8 mouse cellular contexts compared by ENCODE assay signal in the genomic region with DNA sequence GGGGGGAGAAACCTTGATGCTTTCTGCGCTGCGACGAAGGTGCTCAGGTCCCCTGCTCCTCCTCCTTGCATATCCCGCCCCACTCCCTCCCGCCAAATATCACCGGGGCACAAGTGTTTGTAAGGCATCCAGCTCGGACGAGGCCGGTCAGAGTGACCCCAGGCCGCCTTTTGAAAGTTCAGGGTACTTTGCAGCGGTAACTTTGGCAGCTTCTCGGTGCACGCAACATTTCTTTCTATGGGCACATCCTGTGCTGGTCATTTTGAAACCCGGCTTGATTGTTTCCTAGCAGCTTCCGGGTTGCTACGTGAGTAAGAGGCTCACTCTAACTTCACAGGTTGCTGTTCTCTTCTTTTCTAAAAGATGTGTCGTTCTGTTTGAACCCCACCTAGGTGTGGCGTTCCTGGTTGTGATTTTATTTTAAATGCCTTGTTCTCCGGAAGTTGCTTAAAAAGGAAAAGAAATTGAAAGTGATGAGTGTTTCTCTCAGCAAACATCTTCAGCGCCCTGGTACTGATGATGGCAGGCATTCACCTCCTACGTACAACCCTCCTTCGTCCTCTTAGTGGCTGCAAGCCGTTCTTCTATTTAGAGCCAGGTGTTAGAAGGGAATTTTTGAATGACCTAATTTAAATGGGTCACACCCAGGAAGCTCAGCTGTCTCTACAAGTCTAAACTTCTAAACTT. TPM values are rescaled to one million over a fixed set of nuclear protein-coding genes. Genes with fewer than 3 reads are reported as not detected.
DNase-seq lines count a peak whose midpoint lies in the region; ATAC-seq and TF ChIP-seq lines count a peak whose summit lies in the region.

No protein-coding gene starts in this region.

- peaks cover 5 to 34% of the 10 kb centered on the region in 2 experiments for H3K36me3 ChIP-seq in CH12.LX (replicated peaks in 1 of 2; ENCODE audit: control insufficient read depth in 1 of 2, insufficient read depth in 1 of 2, low read length in 1 of 2)
- no peaks in the 10 kb centered on the region for H3K36me3 ChIP-seq in hindbrain, embryonic 16.5 days (ENCODE audit: control insufficient read depth, insufficient read depth, low read length)
- no peaks in the 10 kb centered on the region for H3K36me3 ChIP-seq in neural tube, embryonic 15.5 days

- H3K9me3 ChIP-seq in CH12.LX (replicated peaks; ENCODE audit: low read length) = no peaks in the 10 kb centered on the region
- no peaks in the 10 kb centered on the region for H3K9me3 ChIP-seq in hindbrain, embryonic 16.5 days (ENCODE audit: control insufficient read depth, low read length)
- H3K9me3 ChIP-seq in neural tube, embryonic 15.5 days (replicated peaks) = no peaks in the 10 kb centered on the region

- DNase-seq in adrenal gland, adult 2 months = peak; percentile 20
- DNase-seq in adrenal gland, postnatal 4 days (ENCODE audit: low spot score in 2 of 2) = no peak
- peak; percentile 64 for DNase-seq in CH12.LX (ENCODE audit: extremely low read depth)
- peak; percentile 17 to 33 for DNase-seq in lung, adult 18-20 months
- DNase-seq in frontal cortex, postnatal 10 days (ENCODE audit: low spot score in 2 of 2) = no peak

- H3K9ac ChIP-seq in CH12.LX (ENCODE audit: insufficient read depth, low read depth) = peak overlapping the region; percentile 68
- H3K9ac ChIP-seq in hindbrain, embryonic 16.5 days (ENCODE audit: low read depth, low read length) = peak overlapping the region; percentile 75; the same call in 1 of the 2 replicates
- H3K9ac ChIP-seq in neural tube, embryonic 15.5 days (replicated peaks) = peak overlapping the region; percentile 58

- in situ Hi-C loops in CH12.LX (cut with MboI; ENCODE audit: low pct_ligation_motif_present, low pct_unique_long_range_greater_than_20kb, low sequenced_read_pairs) = no loop called here

- H3K27me3 ChIP-seq in CH12.LX (replicated peaks) = peaks cover 2% of the 10 kb centered on the region
- H3K27me3 ChIP-seq in hindbrain, embryonic 16.5 days (replicated peaks; ENCODE audit: control insufficient read depth, insufficient read depth, low read length) = peaks cover 11% of the 10 kb centered on the region
- H3K27me3 ChIP-seq in neural tube, embryonic 15.5 days (replicated peaks) = peaks cover 26% of the 10 kb centered on the region

- peak overlapping the region; percentile 77; the same call in 1 of the 2 replicates for H3K27ac ChIP-seq in CH12.LX (ENCODE audit: insufficient read depth, low read depth)
- no peak overlapping the region for H3K27ac ChIP-seq in embryonic fibroblast, embryonic 13.5 days (ENCODE audit: insufficient read depth, low read length)
- H3K27ac ChIP-seq in hindbrain, embryonic 16.5 days (ENCODE audit: low read depth, low read length) = no peak overlapping the region
- H3K27ac ChIP-seq in neural tube, embryonic 15.5 days (replicated peaks) = no peak overlapping the region

- dilution Hi-C loops in CH12.LX (cut with MboI; ENCODE audit: extremely low pct_ligation_motif_present, extremely low pct_unique_long_range_greater_than_20kb, low sequenced_read_pairs) = no loop called here

- no peak for TF ChIP-seq RAD21 in CH12.LX (IDR thresholded peaks at IDR 0.05; ENCODE audit: low read depth, low read length)

- peak; percentile 3 for ATAC-seq in hindbrain, embryonic 16.5 days
- ATAC-seq in neural tube, embryonic 15.5 days (ENCODE audit: low FRiP score) = peak; percentile 0; the same call in 1 of the 2 replicates

- no peak for TF ChIP-seq CTCF in CH12.LX (conservative IDR thresholded peaks at IDR 0.05 in 1 of 2, IDR thresholded peaks at IDR 0.05 in 1 of 2; ENCODE audit: low read depth in 2 of 2, low read length in 2 of 2)
- no peak for TF ChIP-seq CTCF in embryonic fibroblast, embryonic 13.5 days (IDR thresholded peaks at IDR 0.05; ENCODE audit: borderline replicate concordance, insufficient read depth, low read length)

- TF ChIP-seq EP300 in CH12.LX (IDR thresholded peaks at IDR 0.05; ENCODE audit: low read length) = peak; percentile 38; the same call in 1 of the 2 replicates

- peaks cover 4% of the 10 kb centered on the region for H3K79me2 ChIP-seq in CH12.LX (replicated peaks; ENCODE audit: control insufficient read depth, extremely low read depth, insufficient read depth, poor library complexity, severe bottlenecking)

- peak overlapping the region; percentile 79 to 93 (median 92) for H3K4me3 ChIP-seq in CH12.LX (replicated peaks in 1 of 3; ENCODE audit: low read depth in 2 of 3, low read length in 2 of 3, poor library complexity in 1 of 3)
- H3K4me3 ChIP-seq in embryonic fibroblast, embryonic 13.5 days (ENCODE audit: insufficient read depth, low read length) = peak overlapping the region; percentile 88
- peak overlapping the region; percentile 69 for H3K4me3 ChIP-seq in hindbrain, embryonic 16.5 days (ENCODE audit: low read length)
- peak overlapping the region; percentile 73 for H3K4me3 ChIP-seq in neural tube, embryonic 15.5 days (replicated peaks)

- H3K4me1 ChIP-seq in CH12.LX (ENCODE audit: control insufficient read depth in 1 of 2, insufficient read depth in 2 of 2) = peaks cover 17 to 75% of the 10 kb centered on the region in 2 experiments
- peaks cover 12% of the 10 kb centered on the region for H3K4me1 ChIP-seq in embryonic fibroblast, embryonic 13.5 days (ENCODE audit: control insufficient read depth, insufficient read depth, low read length)
- H3K4me1 ChIP-seq in hindbrain, embryonic 16.5 days (ENCODE audit: control insufficient read depth, insufficient read depth, low read depth, low read length) = peaks cover 14% of the 10 kb centered on the region
- H3K4me1 ChIP-seq in neural tube, embryonic 15.5 days = peaks cover 29% of the 10 kb centered on the region

- WGBS in hindbrain, embryonic 16.5 days = under 1% methylated on average over 22 of the region's 23 CpGs
- 2% methylated on average over 23 of the region's 23 CpGs for WGBS in neural tube, embryonic 15.5 days

- no peak; the same call in 1 of the 2 replicates for TF ChIP-seq POLR2A in CH12.LX (IDR thresholded peaks at IDR 0.05; ENCODE audit: low read depth, low read length)
- TF ChIP-seq POLR2A in embryonic fibroblast, embryonic 13.5 days (IDR thresholded peaks at IDR 0.05; ENCODE audit: low read depth, low read length) = no peak

- peak overlapping the region; percentile 74 for H3K4me2 ChIP-seq in CH12.LX (ENCODE audit: insufficient read depth, low read depth, poor library complexity, severe bottlenecking)
- peak overlapping the region; percentile 100 for H3K4me2 ChIP-seq in hindbrain, embryonic 16.5 days (ENCODE audit: low read length)
- H3K4me2 ChIP-seq in neural tube, embryonic 15.5 days = peak overlapping the region; percentile 98

TF ChIP-seq in CH12.LX, 34 proteins besides CTCF, POLR2A, EP300 and RAD21 (continues in another document):
- peak; percentile 50; the same call in 1 of the 2 replicates for TF ChIP-seq CHD1 (IDR thresholded peaks at IDR 0.05; ENCODE audit: low read depth, low read length)
- TF ChIP-seq ZKSCAN1 (IDR thresholded peaks at IDR 0.05; ENCODE audit: borderline replicate concordance, low read depth, low read length) = no peak
- no peak for TF ChIP-seq E2F4 (IDR thresholded peaks at IDR 0.05; ENCODE audit: insufficient replicate concordance, low read depth, low read length)
- TF ChIP-seq ETS1 (conservative IDR thresholded peaks at IDR 0.05; ENCODE audit: low read depth, low read length) = peak; percentile 46; the same call in 1 of the 2 replicates
- TF ChIP-seq JUND (conservative IDR thresholded peaks at IDR 0.05; ENCODE audit: low read depth, low read length) = no peak
- TF ChIP-seq HCFC1 (IDR thresholded peaks at IDR 0.05; ENCODE audit: low read depth, low read length) = no peak
- TF ChIP-seq SIN3A (IDR thresholded peaks at IDR 0.05; ENCODE audit: low read length) = peak; percentile 75
- TF ChIP-seq TCF12 (IDR thresholded peaks at IDR 0.05; ENCODE audit: low read depth, low read length) = no peak; the same call in 1 of the 2 replicates
- 0 out of 2 replicates have a peak, but pooled peaks have one; percentile 20 for TF ChIP-seq MAZ (IDR thresholded peaks at IDR 0.05; ENCODE audit: low read depth, low read length)
- TF ChIP-seq USF2 (conservative IDR thresholded peaks at IDR 0.05; ENCODE audit: low read depth, low read length) = no peak
- TF ChIP-seq ELF1 (IDR thresholded peaks at IDR 0.05; ENCODE audit: low read depth, low read length) = peak; percentile 84
- TF ChIP-seq MEF2A (IDR thresholded peaks at IDR 0.05; ENCODE audit: borderline replicate concordance, low read depth, low read length) = no peak
- TF ChIP-seq MXI1 (IDR thresholded peaks at IDR 0.05; ENCODE audit: low read depth, low read length) = peak; percentile 24; the same call in 1 of the 2 replicates
- no peak for TF ChIP-seq NELFE (IDR thresholded peaks at IDR 0.05; ENCODE audit: low read depth, low read length)
- TF ChIP-seq POLR2AphosphoS2 (IDR thresholded peaks at IDR 0.05; ENCODE audit: low read depth, low read length) = no peak
- TF ChIP-seq ZMIZ1 (IDR thresholded peaks at IDR 0.05; ENCODE audit: low read depth, low read length) = no peak
- TF ChIP-seq IRF4 (IDR thresholded peaks at IDR 0.05; ENCODE audit: low read depth, low read length) = peak; percentile 55
- no peak for TF ChIP-seq GABPA (IDR thresholded peaks at IDR 0.05; ENCODE audit: insufficient replicate concordance, low read depth, low read length)
- no peak for TF ChIP-seq JUN (IDR thresholded peaks at IDR 0.05; ENCODE audit: insufficient read depth, low read depth, low read length)
- TF ChIP-seq MAFK (IDR thresholded peaks at IDR 0.05; ENCODE audit: insufficient replicate concordance, low read length) = no peak
- no peak for TF ChIP-seq ZNF384 (IDR thresholded peaks at IDR 0.05; ENCODE audit: low read depth, low read length)
- TF ChIP-seq PAX5 (IDR thresholded peaks at IDR 0.05; ENCODE audit: low read length) = no peak
- no peak for TF ChIP-seq ZC3H11A (IDR thresholded peaks at IDR 0.05; ENCODE audit: low read depth, low read length)
- no peak for TF ChIP-seq USF1 (IDR thresholded peaks at IDR 0.05; ENCODE audit: low read depth, low read length)
- no peak for TF ChIP-seq BHLHE40 (IDR thresholded peaks at IDR 0.05; ENCODE audit: low read depth, low read length)

RNA-seq across cellular contexts. Expression of a gene that starts 4.7 kb away (rescaled TPM):
- total RNA-seq in adrenal gland, adult 2 months (2021) = 10 to 100 TPM in 1 of 2 experiments, 1 to 10 TPM in 1; 9.7 to 14.2 TPM
- 7.4 and 10.2 TPM in 2 replicates for polyA plus RNA-seq in adrenal gland, adult 2 months (2012; rRNA removed)
- 10 to 100 TPM; 20.2 to 26.7 TPM for total RNA-seq in adrenal gland, postnatal 4 days (2021)
- 24.2 and 26.0 TPM in 2 replicates for total RNA-seq in CH12.LX (2012; rRNA removed)
- total RNA-seq in CH12.LX (2014; rRNA removed) = 38.2 and 38.6 TPM in 2 replicates
- 31.9 and 32.0 TPM in 2 replicates for polyA plus RNA-seq in CH12.LX (2012; ENCODE audit: insufficient read length, low read depth)
- 37.9 and 47.1 TPM in 2 replicates for polyA plus RNA-seq in embryonic fibroblast, embryonic 13.5 days (2011; ENCODE audit: insufficient read length, low read depth, missing spikeins)
- 10.9 and 12.3 TPM in 2 replicates for polyA plus RNA-seq in hindbrain, embryonic 16.5 days (2015; fragmentation: Nextera tagmentation; extraction: Ambion mirVana)
- polyA plus RNA-seq in neural tube, embryonic 15.5 days (2015; fragmentation: Nextera tagmentation; extraction: Ambion mirVana) = 13.5 and 17.0 TPM in 2 replicates

Comparison
In these comparisons a context has a peak if more than half of its experiments do, and no peak if none do; other contexts are left out.
1. DNase-seq: peak in adrenal gland, adult 2 months (single experiment), CH12.LX (single experiment) and lung, adult 18-20 months (2 of 2); none in adrenal gland, postnatal 4 days (0 of 2) and frontal cortex, postnatal 10 days (0 of 2).
2. Peak in every context shown above with its lines, with median percentiles within 50 percentile points of each other: H3K4me2 ChIP-seq, H3K4me3 ChIP-seq and H3K9ac ChIP-seq.